Mouse (Mus musculus): Measurements from ENCODE around the gene Sox15.

DNA sequence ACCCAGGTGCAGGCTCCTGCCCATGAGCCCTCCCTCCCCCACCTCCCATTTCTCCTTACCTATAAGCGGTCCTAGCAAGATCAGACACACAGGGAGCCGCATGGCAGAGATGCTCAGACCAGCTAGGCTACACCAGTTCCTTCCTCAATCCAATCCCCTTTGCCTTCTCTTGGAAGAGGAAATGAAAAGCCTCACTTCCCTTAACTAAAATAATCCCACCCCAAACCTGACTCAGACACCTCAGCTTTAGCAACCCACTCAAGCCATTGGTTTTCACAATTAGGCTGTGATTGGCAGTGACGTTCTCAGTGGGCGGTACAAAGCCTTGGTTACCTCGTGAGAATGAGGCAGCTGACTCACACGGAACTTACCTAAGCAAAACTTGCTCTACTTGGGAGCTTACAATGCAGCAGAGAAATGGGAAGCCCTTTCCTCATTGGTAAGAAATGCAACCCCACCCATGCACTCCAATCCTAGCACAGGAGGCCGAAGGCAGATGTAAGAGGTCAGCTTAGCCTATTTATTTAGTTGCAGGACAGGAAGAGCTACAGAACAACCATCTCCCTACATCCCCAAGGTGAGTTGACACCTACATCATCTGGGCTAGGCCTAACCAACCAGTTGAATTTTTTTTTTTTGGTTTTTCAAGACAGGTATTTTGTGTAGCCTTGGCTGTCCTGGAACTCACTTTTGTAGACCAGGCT lies 11.0 kb downstream of the Sox15 start, which contains the start of gene Cd68:
- TF ChIP-seq CTCF (IDR thresholded peaks at IDR 0.05; ENCODE audit: extremely low read depth, insufficient read depth, insufficient read length, insufficient replicate concordance) (no peak), POLR2A (IDR thresholded peaks at IDR 0.05; ENCODE audit: low read depth, low read length) (0 out of 2 replicates have a peak, but pooled peaks have one; percentile 7)
